Mouse (Mus musculus): ENCODE measurements at regions not wholly inside any gene's neighbourhood (a gene's known extent, or its start where the extent isn't known, plus 50 kb on each side); places are given as distances from the start of the nearest gene placed in this dataset.

- TF ChIP-seq CTCF (IDR thresholded peaks at IDR 0.05; ENCODE audit: low read depth) (no peak), EP300 (IDR thresholded peaks at IDR 0.05; ENCODE audit: low read depth) (no peak)
These were observed 67.8 kb upstream of the Acbd6 start for GRCm38 (mm10) chr1:155490131-155490530.
